Mouse (Mus musculus): Measurements from ENCODE around the gene Icam1. TPM values are rescaled to one million over a fixed set of nuclear protein-coding genes. Genes with fewer than 3 reads are reported as not detected.
"Not testable (repeated sequence)": the region's sequence is repeated elsewhere in the genome, so short reads cannot be mapped to it uniquely, and the experiment has no call there.

Icam1 gene
- polyA plus RNA-seq, 1 experiment from 2014 or later, result 12.7 TPM

GRCm38 (mm10) chr9:21002270-21002626, 13.5 kb upstream of the Icam1 start:
- Histone ChIP-seq H3K4me3 (ENCODE audit: low read length) (peak overlapping the region; percentile 80), H3K27ac (ENCODE audit: low read length) (peak overlapping the region; percentile 88), H3K4me1 (ENCODE audit: control insufficient read depth, insufficient read depth, low read length) (peaks cover 2% of the 10 kb centered on the region; the same call in 1 of the 2 replicates), H3K9me3 (ENCODE audit: control insufficient read depth, low read length) (no peaks in the 10 kb centered on the region), H3K9ac (ENCODE audit: low read depth, low read length) (peak overlapping the region; percentile 87), H3K36me3 (ENCODE audit: control insufficient read depth, insufficient read depth, low read length) (peaks cover 8% of the 10 kb centered on the region; the same call in 1 of the 2 replicates), H3K27me3 (replicated peaks; ENCODE audit: control insufficient read depth, insufficient read depth, low read length) (no peaks in the 10 kb centered on the region), H3K4me2 (ENCODE audit: low read depth, low read length) (peak overlapping the region; percentile 86)
- ATAC-seq, result no peak
- WGBS, result 8% methylated on average over 7 of the region's 7 CpGs

DNA sequence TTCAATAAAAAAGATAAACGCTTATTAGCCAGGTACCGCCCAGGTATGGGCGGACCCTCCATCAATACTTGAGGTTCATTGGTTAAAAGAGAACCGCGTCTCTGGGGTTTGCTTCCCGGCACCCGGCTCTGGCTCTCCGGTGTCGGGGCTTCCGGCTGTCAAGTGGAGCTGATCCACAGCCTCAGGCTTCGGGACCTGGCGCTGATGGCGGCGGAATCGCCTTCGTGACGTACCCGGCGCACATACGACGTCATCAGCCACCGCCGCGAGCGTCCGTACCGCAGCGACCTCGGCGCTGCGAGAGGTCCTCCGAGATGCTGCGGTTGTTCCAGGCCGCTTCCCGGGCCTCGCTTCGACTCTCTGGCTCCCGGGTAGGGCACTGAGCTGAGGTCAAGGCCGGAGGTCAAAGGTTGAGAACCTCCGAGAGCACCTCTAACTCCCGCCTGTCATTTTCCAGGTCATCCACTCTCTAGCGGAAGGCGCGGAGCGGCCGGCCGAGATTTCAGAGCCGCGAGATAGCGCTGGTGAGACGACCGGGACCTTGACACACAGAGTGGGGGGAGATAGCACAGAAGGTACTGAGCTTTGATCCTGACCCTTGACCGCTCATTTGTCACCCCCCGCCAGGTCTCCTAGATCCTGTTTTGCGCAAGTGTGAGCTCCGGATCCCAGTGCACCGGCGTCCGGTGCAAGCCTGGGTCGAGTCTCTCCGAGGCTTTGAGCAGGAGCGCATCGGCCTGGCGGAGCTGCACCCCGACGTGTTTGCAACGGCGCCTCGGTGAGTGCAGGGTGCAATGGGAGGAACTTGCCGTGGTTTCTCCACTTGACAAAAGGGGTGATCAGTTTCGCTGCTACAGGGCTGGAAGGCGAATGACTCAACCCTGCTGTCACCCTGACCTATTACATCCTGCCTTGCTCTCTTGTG, 12.9 kb upstream of the Icam1 start, which contains the start of gene Mrpl4:
TSS of gene Mrpl4 (plus strand) at position 112 of the 925 bp plus-strand sequence.
- ATAC-seq, result peak; percentile 84
- peak within 1 kb of the TSS; percentile 87 for H3K9ac ChIP-seq (ENCODE audit: low read depth, low read length)
- H3K27me3 ChIP-seq (replicated peaks; ENCODE audit: control insufficient read depth, insufficient read depth, low read length), result no peaks in the 10 kb centered on the region
- peak within 1 kb of the TSS; percentile 86 for H3K4me2 ChIP-seq (ENCODE audit: low read depth, low read length)
- H3K4me1 ChIP-seq (ENCODE audit: control insufficient read depth, insufficient read depth, low read length), result peaks cover 2% of the 10 kb centered on the region; the same call in 1 of the 2 replicates
- under 1% methylated on average over 72 of the region's 72 CpGs for WGBS
- H3K4me3 ChIP-seq (ENCODE audit: low read length), result peak within 1 kb of the TSS; percentile 80
- peak within 1 kb of the TSS; percentile 88 for H3K27ac ChIP-seq (ENCODE audit: low read length)
- H3K36me3 ChIP-seq (ENCODE audit: control insufficient read depth, insufficient read depth, low read length), result peaks cover 12% of the 10 kb centered on the region
- H3K9me3 ChIP-seq (ENCODE audit: control insufficient read depth, low read length), result no peaks in the 10 kb centered on the region

DNA sequence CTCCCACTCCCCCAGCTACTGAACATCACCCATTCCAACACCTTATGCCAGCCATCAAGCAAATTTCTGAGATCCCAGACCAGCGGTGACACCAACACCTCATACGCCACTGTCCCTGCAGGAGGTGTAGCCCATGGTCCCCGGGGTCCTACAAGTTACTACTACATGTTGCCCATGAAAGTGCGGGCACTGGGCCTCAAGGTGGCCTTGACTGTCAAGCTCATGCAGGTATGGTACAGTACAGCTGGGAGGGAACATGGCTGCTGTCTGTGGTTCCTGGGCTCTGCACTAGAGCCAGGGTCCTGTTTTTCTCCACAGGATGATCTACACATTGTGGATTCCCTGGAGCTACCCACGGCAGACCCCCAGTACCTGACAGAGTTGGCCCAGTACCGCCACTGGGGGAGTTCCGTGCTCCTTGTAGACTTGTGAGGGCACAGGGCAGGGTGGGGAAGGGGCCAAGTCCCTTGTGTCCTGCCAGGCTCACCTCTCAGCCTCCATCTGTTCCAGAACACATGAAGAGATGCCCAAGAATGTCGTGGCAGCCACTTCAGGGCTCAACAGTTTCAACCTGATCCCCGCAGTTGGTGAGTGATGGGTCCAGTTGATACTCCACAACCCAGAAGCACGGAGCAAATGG, 8.4 kb upstream of the Icam1 start:
- ATAC-seq, result no peak
- no peaks in the 10 kb centered on the region for H3K27me3 ChIP-seq (replicated peaks; ENCODE audit: control insufficient read depth, insufficient read depth, low read length)
- WGBS, result 93% methylated on average over 10 of the region's 10 CpGs

GRCm38 (mm10) chr9:21008007-21008406, 7.8 kb upstream of the Icam1 start:
- WGBS, result 77% methylated on average over 7 of the region's 7 CpGs
- Histone ChIP-seq H3K36me3 (ENCODE audit: control insufficient read depth, insufficient read depth, low read length) (peaks cover 16% of the 10 kb centered on the region), H3K9ac (ENCODE audit: low read depth, low read length) (no peak overlapping the region), H3K4me3 (ENCODE audit: low read length) (no peak overlapping the region), H3K4me2 (ENCODE audit: low read depth, low read length) (no peak overlapping the region), H3K9me3 (ENCODE audit: control insufficient read depth, low read length) (no peaks in the 10 kb centered on the region), H3K27ac (ENCODE audit: low read length) (no peak overlapping the region), H3K27me3 (replicated peaks; ENCODE audit: control insufficient read depth, insufficient read depth, low read length) (no peaks in the 10 kb centered on the region), H3K4me1 (ENCODE audit: control insufficient read depth, insufficient read depth, low read length) (0 out of 2 replicates have a peak, but pooled peaks cover 3% of the 10 kb centered on the region)
- no peak for ATAC-seq

More for the DNA sequence above, 8.4 kb upstream of the Icam1 start:
- Histone ChIP-seq H3K27ac (ENCODE audit: low read length) (no peak overlapping the region), H3K9me3 (ENCODE audit: control insufficient read depth, low read length) (no peaks in the 10 kb centered on the region), H3K4me2 (ENCODE audit: low read depth, low read length) (no peak overlapping the region), H3K9ac (ENCODE audit: low read depth, low read length) (no peak overlapping the region), H3K4me1 (ENCODE audit: control insufficient read depth, insufficient read depth, low read length) (0 out of 2 replicates have a peak, but pooled peaks cover 3% of the 10 kb centered on the region), H3K36me3 (ENCODE audit: control insufficient read depth, insufficient read depth, low read length) (peaks cover 16% of the 10 kb centered on the region), H3K4me3 (ENCODE audit: low read length) (no peak overlapping the region)

- H3K27ac ChIP-seq (ENCODE audit: low read length), result no peak overlapping the region
- no peak overlapping the region for H3K4me2 ChIP-seq (ENCODE audit: low read depth, low read length)
- H3K4me3 ChIP-seq (ENCODE audit: low read length), result no peak overlapping the region
- H3K36me3 ChIP-seq (ENCODE audit: control insufficient read depth, insufficient read depth, low read length), result peaks cover 16% of the 10 kb centered on the region
- H3K4me1 ChIP-seq (ENCODE audit: control insufficient read depth, insufficient read depth, low read length), result peaks cover 13% of the 10 kb centered on the region
- no peak overlapping the region for H3K9ac ChIP-seq (ENCODE audit: low read depth, low read length)
- no peak for ATAC-seq
- peaks cover 7% of the 10 kb centered on the region; the same call in 1 of the 2 replicates for H3K27me3 ChIP-seq (replicated peaks; ENCODE audit: control insufficient read depth, insufficient read depth, low read length)
- H3K9me3 ChIP-seq (ENCODE audit: control insufficient read depth, low read length), result no peaks in the 10 kb centered on the region
- whole genome bisulfite sequencing, result 52% methylated on average over 2 of the region's 2 CpGs
Measured at GRCm38 (mm10) chr9:21010362-21010761, 5.4 kb upstream of the Icam1 start.

DNA sequence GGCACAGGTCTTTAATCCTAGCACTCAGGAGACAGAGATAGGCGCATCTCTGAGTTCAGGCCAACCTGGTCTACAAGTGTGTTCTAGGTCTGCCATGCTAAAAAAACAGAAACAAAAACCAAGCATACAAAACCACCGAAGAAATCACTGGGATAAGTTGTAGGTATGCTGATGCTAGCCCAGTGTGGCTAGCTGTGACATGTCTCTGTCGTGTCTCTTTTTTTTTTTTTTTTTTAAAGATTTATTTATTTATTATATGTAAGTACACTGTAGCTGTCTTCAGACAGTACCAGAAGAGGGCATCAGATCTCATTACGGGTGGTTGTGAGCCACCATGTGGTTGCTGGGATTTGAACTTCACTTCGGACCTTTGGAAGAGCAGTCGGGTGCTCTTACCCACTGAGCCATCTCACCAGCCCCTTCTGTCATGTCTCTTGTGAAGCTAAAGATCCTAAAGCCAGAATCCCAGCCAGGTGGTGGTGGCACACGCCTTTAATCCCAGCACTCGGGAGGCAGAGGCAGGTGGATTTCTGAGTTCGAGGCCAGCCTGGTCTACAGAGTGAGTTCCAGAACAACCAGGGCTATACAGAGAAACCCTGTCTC, 4.7 kb upstream of the Icam1 start:
- not testable (repeated sequence) for ATAC-seq; H3K4me3 ChIP-seq (ENCODE audit: low read length)

GRCm38 (mm10) chr9:21011846-21012312, 3.9 kb upstream of the Icam1 start:
- Histone ChIP-seq H3K36me3 (ENCODE audit: control insufficient read depth, insufficient read depth, low read length) (peaks cover 9% of the 10 kb centered on the region), H3K9me3 (ENCODE audit: control insufficient read depth, low read length) (no peaks in the 10 kb centered on the region), H3K4me1 (ENCODE audit: control insufficient read depth, insufficient read depth, low read length) (peaks cover 24% of the 10 kb centered on the region), H3K27ac (ENCODE audit: low read length) (peak overlapping the region; percentile 77), H3K9ac (ENCODE audit: low read depth, low read length) (no peak overlapping the region), H3K27me3 (replicated peaks; ENCODE audit: control insufficient read depth, insufficient read depth, low read length) (peaks cover 7% of the 10 kb centered on the region; the same call in 1 of the 2 replicates), H3K4me3 (ENCODE audit: low read length) (no peak overlapping the region), H3K4me2 (ENCODE audit: low read depth, low read length) (no peak overlapping the region)
- no peak for ATAC-seq
- 53% methylated on average over 5 of the region's 5 CpGs for WGBS

More for the DNA sequence above, 4.7 kb upstream of the Icam1 start:
- not testable (repeated sequence) for H3K27me3 ChIP-seq (replicated peaks; ENCODE audit: control insufficient read depth, insufficient read depth, low read length); H3K4me2 ChIP-seq (ENCODE audit: low read depth, low read length); H3K27ac ChIP-seq (ENCODE audit: low read length); H3K9me3 ChIP-seq (ENCODE audit: control insufficient read depth, low read length); H3K9ac ChIP-seq (ENCODE audit: low read depth, low read length)
- 72% methylated on average over 9 of the region's 9 CpGs for WGBS
- Histone ChIP-seq H3K4me1 (ENCODE audit: control insufficient read depth, insufficient read depth, low read length) (peaks cover 19% of the 10 kb centered on the region), H3K36me3 (ENCODE audit: control insufficient read depth, insufficient read depth, low read length) (peaks cover 13% of the 10 kb centered on the region)

DNA sequence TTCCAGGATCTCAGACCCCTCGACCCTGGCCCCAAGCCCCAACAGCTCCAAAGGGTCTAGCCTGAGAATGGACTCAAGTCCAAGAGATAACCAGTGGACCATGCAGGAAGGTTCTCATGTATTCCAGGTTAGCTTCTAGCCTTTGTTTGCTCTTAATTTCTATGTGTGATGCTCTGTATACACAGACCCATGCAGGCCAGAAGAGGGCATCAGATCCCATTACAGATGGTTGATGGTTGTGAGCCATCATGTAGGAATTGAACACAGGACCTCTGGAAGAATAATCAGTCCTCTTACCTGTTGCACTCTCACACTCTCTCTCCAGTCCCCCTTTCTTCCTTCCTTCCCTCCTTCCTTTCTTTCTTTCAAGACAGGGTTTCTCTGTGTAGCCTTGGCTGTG, 3.4 kb upstream of the Icam1 start:
- H3K4me2 ChIP-seq (ENCODE audit: low read depth, low read length), result no peak overlapping the region
- H3K9me3 ChIP-seq (ENCODE audit: control insufficient read depth, low read length), result no peaks in the 10 kb centered on the region
- no peak overlapping the region for H3K9ac ChIP-seq (ENCODE audit: low read depth, low read length)
- H3K4me1 ChIP-seq (ENCODE audit: control insufficient read depth, insufficient read depth, low read length), result peaks cover 24% of the 10 kb centered on the region
- H3K27ac ChIP-seq (ENCODE audit: low read length), result peak overlapping the region; percentile 54; the same call in 1 of the 2 replicates
- H3K36me3 ChIP-seq (ENCODE audit: control insufficient read depth, insufficient read depth, low read length), result peaks cover 9% of the 10 kb centered on the region
- H3K27me3 ChIP-seq (replicated peaks; ENCODE audit: control insufficient read depth, insufficient read depth, low read length), result peaks cover 7% of the 10 kb centered on the region; the same call in 1 of the 2 replicates
- WGBS, result 56% methylated on average over 1 of the region's 1 CpGs
- no peak for ATAC-seq
- H3K4me3 ChIP-seq (ENCODE audit: low read length), result no peak overlapping the region

All from intestine, embryonic 16.5 days (tissue).